33 mouse cellular contexts compared by ENCODE assay signal in the genomic region with DNA sequence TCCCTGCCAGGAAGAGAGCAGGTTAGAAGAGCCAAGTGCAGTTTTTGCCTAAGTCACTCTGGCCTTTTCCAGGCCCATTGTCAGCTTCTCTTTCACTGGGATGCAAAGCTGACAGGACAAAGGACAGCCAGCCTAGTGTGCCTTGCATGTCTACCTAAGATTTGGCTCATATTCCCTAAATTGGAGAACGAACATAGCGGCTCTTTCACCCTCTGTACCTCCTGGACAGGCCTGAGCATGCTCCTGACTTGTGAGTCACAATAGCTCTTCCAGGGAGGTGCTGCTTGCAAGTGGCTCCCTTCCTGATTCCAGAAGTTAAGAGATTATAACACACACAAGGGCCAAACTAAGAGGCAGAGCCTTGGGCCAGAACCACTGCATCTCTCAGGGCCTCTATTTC.
DNase-seq lines count a peak whose midpoint lies in the region; ATAC-seq and TF ChIP-seq lines count a peak whose summit lies in the region.
"Had no signal": no experiment of that assay in that cellular context is flagged by ENCODE, and none has a peak within 500 bp of the region (broad histone marks: within the 10 kb centered on the region; RNA-seq: fewer than 3 reads in every experiment).

No protein-coding gene starts in this region.

- H3K27ac ChIP-seq in hindbrain, embryonic 10.5 days: peak overlapping the region; percentile 45; the same call in 1 of the 2 replicates
- H3K27ac ChIP-seq in hindbrain, embryonic 13.5 days: no peak overlapping the region
- peak overlapping the region; percentile 3; the same call in 1 of the 2 replicates for H3K27ac ChIP-seq in stomach, embryonic 16.5 days (ENCODE audit: low read length)
- H3K27ac ChIP-seq in stomach, postnatal 0 days (replicated peaks): no peak overlapping the region
- H3K27ac ChIP-seq: forebrain, embryonic 13.5 days; heart, adult 2 months; heart, embryonic 13.5 days; layer of hippocampus, adult 2 months; liver, embryonic 12.5 days; neural tube, embryonic 12.5 days had no signal

- no peaks in the 10 kb centered on the region for H3K27me3 ChIP-seq in hindbrain, embryonic 10.5 days (ENCODE audit: insufficient read depth, poor library complexity, severe bottlenecking)
- no peaks in the 10 kb centered on the region for H3K27me3 ChIP-seq in hindbrain, embryonic 13.5 days
- H3K27me3 ChIP-seq in stomach, embryonic 16.5 days (ENCODE audit: control insufficient read depth, insufficient read depth, low read length): no peaks in the 10 kb centered on the region
- H3K27me3 ChIP-seq in stomach, postnatal 0 days (ENCODE audit: control insufficient read depth, insufficient read depth, low read length): no peaks in the 10 kb centered on the region
- H3K27me3 ChIP-seq: CH12.LX; forebrain, embryonic 13.5 days; heart, embryonic 13.5 days; liver, embryonic 12.5 days; megakaryocyte, embryonic 14.5 days; neural tube, embryonic 12.5 days had no signal

- no peak overlapping the region for H3K9ac ChIP-seq in hindbrain, embryonic 13.5 days
- H3K9ac ChIP-seq in stomach, embryonic 16.5 days (ENCODE audit: low read length): no peak overlapping the region
- no peak overlapping the region for H3K9ac ChIP-seq in stomach, postnatal 0 days (ENCODE audit: low read length)
- H3K9ac ChIP-seq: forebrain, embryonic 13.5 days; heart, embryonic 13.5 days; liver, embryonic 12.5 days; liver, postnatal 0 days; neural tube, embryonic 12.5 days had no signal

- 62% methylated on average over 2 of the region's 2 CpGs for WGBS in hindbrain, embryonic 10.5 days
- 55% methylated on average over 2 of the region's 2 CpGs for WGBS in hindbrain, embryonic 13.5 days
- 71% methylated on average over 2 of the region's 2 CpGs for WGBS in stomach, embryonic 16.5 days
- WGBS in stomach, postnatal 0 days: 53% methylated on average over 2 of the region's 2 CpGs

- H3K9me3 ChIP-seq in hindbrain, embryonic 10.5 days: no peaks in the 10 kb centered on the region
- no peaks in the 10 kb centered on the region for H3K9me3 ChIP-seq in hindbrain, embryonic 13.5 days
- H3K9me3 ChIP-seq in stomach, embryonic 16.5 days (replicated peaks; ENCODE audit: control insufficient read depth, low read length): no peaks in the 10 kb centered on the region
- no peaks in the 10 kb centered on the region for H3K9me3 ChIP-seq in stomach, postnatal 0 days (ENCODE audit: control insufficient read depth, low read length)
- H3K9me3 ChIP-seq: forebrain, embryonic 13.5 days; G1E; heart, embryonic 13.5 days; liver, embryonic 12.5 days; megakaryocyte, embryonic 14.5 days; neural tube, embryonic 12.5 days had no signal

- no peak for ATAC-seq in hindbrain, embryonic 13.5 days (ENCODE audit: low FRiP score)
- ATAC-seq in stomach, embryonic 16.5 days (ENCODE audit: insufficient read depth, low FRiP score): no peak
- ATAC-seq in stomach, postnatal 0 days (ENCODE audit: low FRiP score, low TSS enrichment): no peak
- ATAC-seq: forebrain, embryonic 13.5 days; inflammation-experienced regulatory T-cells, adult 6 months; liver, embryonic 12.5 days; liver, postnatal 0 days; midbrain, embryonic 16.5 days had no signal

- H3K4me1 ChIP-seq in hindbrain, embryonic 10.5 days (replicated peaks): peaks cover 31% of the 10 kb centered on the region
- no peaks in the 10 kb centered on the region for H3K4me1 ChIP-seq in hindbrain, embryonic 13.5 days (replicated peaks)
- 0 out of 2 replicates have a peak, but pooled peaks cover under 1% of the 10 kb centered on the region for H3K4me1 ChIP-seq in stomach, embryonic 16.5 days (ENCODE audit: control insufficient read depth, insufficient read depth, low read length)
- no peaks in the 10 kb centered on the region for H3K4me1 ChIP-seq in stomach, postnatal 0 days (replicated peaks; ENCODE audit: control insufficient read depth, insufficient read depth)
- H3K4me1 ChIP-seq: forebrain, embryonic 13.5 days; heart, embryonic 13.5 days; liver, embryonic 12.5 days; megakaryocyte, embryonic 14.5 days; neural tube, embryonic 12.5 days had no signal

- H3K4me2 ChIP-seq in hindbrain, embryonic 13.5 days: no peak overlapping the region
- H3K4me2 ChIP-seq in stomach, embryonic 16.5 days (ENCODE audit: low read depth, low read length): no peak overlapping the region
- H3K4me2 ChIP-seq in stomach, postnatal 0 days (replicated peaks; ENCODE audit: low read depth): no peak overlapping the region
- H3K4me2 ChIP-seq: forebrain, embryonic 13.5 days; heart, embryonic 13.5 days; liver, embryonic 12.5 days; neural tube, embryonic 12.5 days had no signal

- TF ChIP-seq EP300 in stomach, postnatal 0 days (optimal IDR thresholded peaks at IDR 0.05): no peak

- DNase-seq in hindbrain, embryonic 10.5 days (ENCODE audit: low spot score): no peak
- DNase-seq in stomach, postnatal 0 days (ENCODE audit: low spot score): no peak
- peak; percentile 7 for DNase-seq in Muller cell, postnatal 12 days (ENCODE audit: inconsistent ontology term)
- DNase-seq in fat pad, adult 2 months (ENCODE audit: extremely low read depth, low read depth, low spot score): peak; percentile 33
- DNase-seq in left cerebral cortex, adult 9 months (ENCODE audit: low spot score in 2 of 2): no peak
- DNase-seq in natural killer cell, adult 2 months (ENCODE audit: low spot score in 2 of 2): no peak
- DNase-seq: adrenal gland, postnatal 14 days; cerebellum, adult 11 months; cerebellum, adult 9-11 months; gastrocnemius, postnatal 25 days; heart, adult 2 months; heart, postnatal 10 days; kidney, adult 11 months; kidney, postnatal 14 days; left cerebral cortex, postnatal 4 days; liver, postnatal 0 days; lung, postnatal 4 days; right cerebral cortex, adult 18-20 months; spleen, adult 18-20 months; thymus, adult 2 months; thymus, postnatal 36 days had no signal

- H3K4me3 ChIP-seq in hindbrain, embryonic 10.5 days: no peak overlapping the region
- H3K4me3 ChIP-seq in hindbrain, embryonic 13.5 days: no peak overlapping the region
- no peak overlapping the region for H3K4me3 ChIP-seq in stomach, embryonic 16.5 days (replicated peaks; ENCODE audit: low read length)
- no peak overlapping the region for H3K4me3 ChIP-seq in stomach, postnatal 0 days (ENCODE audit: low read depth, low read length)
- H3K4me3 ChIP-seq: forebrain, embryonic 13.5 days; heart, adult 2 months; heart, embryonic 13.5 days; layer of hippocampus, adult 2 months; liver, embryonic 12.5 days; megakaryocyte, embryonic 14.5 days; neural tube, embryonic 12.5 days had no signal

- no peak for TF ChIP-seq CTCF in stomach, postnatal 0 days (IDR thresholded peaks at IDR 0.05; ENCODE audit: low read depth)

- H3K36me3 ChIP-seq in hindbrain, embryonic 10.5 days: no peaks in the 10 kb centered on the region
- H3K36me3 ChIP-seq in hindbrain, embryonic 13.5 days: no peaks in the 10 kb centered on the region
- H3K36me3 ChIP-seq in stomach, embryonic 16.5 days (ENCODE audit: control insufficient read depth, insufficient read depth, low read length): no peaks in the 10 kb centered on the region
- no peaks in the 10 kb centered on the region for H3K36me3 ChIP-seq in stomach, postnatal 0 days (ENCODE audit: control insufficient read depth, insufficient read depth, low read length)
- H3K36me3 ChIP-seq: G1E; heart, embryonic 13.5 days; liver, embryonic 12.5 days; neural tube, embryonic 12.5 days had no signal

Comparison
In these comparisons a context has a peak if more than half of its experiments do, and no peak if none do; other contexts are left out.
1. H3K27ac ChIP-seq: peak in hindbrain, embryonic 10.5 days (single experiment) and stomach, embryonic 16.5 days (single experiment); none in hindbrain, embryonic 13.5 days (single experiment) and stomach, postnatal 0 days (single experiment).
2. DNase-seq: peak in Muller cell, postnatal 12 days (single experiment) and fat pad, adult 2 months (single experiment); none in hindbrain, embryonic 10.5 days (single experiment), stomach, postnatal 0 days (single experiment), left cerebral cortex, adult 9 months (0 of 2) and natural killer cell, adult 2 months (0 of 2).